Mouse (Mus musculus): ENCODE results near the gene Anapc11. TPM values are rescaled to one million over a fixed set of nuclear protein-coding genes. Genes with fewer than 3 reads are reported as not detected.

Gene Anapc11
- 67.7 TPM for polyA plus RNA-seq (2017; shearing (Covaris generic))

GRCm38 (mm10) chr11:120598283-120598989 lies at the start of gene Anapc11, which contains the start of gene Alyref:
Gene Anapc11 (plus strand): TSS chr11:120598421.
Gene Alyref (minus strand): TSS chr11:120598365.

GRCm38 (mm10) chr11:120549168-120549945 lies 48.9 kb upstream of the Anapc11 start, which contains the start of gene Mcrip1:
Gene Mcrip1 (minus strand): TSS chr11:120549727.

GRCm38 (mm10) chr11:120550810-120551440 lies 47.3 kb upstream of the Anapc11 start, which contains the start of gene Ppp1r27:
Gene Ppp1r27 (minus strand): TSS chr11:120551132.

GRCm38 (mm10) chr11:120572752-120573584 lies 25.3 kb upstream of the Anapc11 start, which contains the start of gene P4hb:
Gene P4hb (minus strand): TSS chr11:120573253.

GRCm38 (mm10) chr11:120581490-120582267 lies 16.5 kb upstream of the Anapc11 start, which contains the start of gene Arhgdia:
Gene Arhgdia (minus strand): TSS chr11:120581624.

GRCm38 (mm10) chr11:120608241-120609034 lies 10.2 kb downstream of the Anapc11 start, which contains the start of gene Npb:
Gene Npb (plus strand): TSS chr11:120608477.

GRCm38 (mm10) chr11:120617519-120618112 lies 19.4 kb downstream of the Anapc11 start, which contains the start of gene Pcyt2:
Gene Pcyt2 (minus strand): TSS chr11:120617936.

GRCm38 (mm10) chr11:120625152-120625775 lies 27.0 kb downstream of the Anapc11 start, which contains the start of gene Sirt7:
Gene Sirt7 (minus strand): TSS chr11:120625240.

GRCm38 (mm10) chr11:120633520-120634343 lies 35.5 kb downstream of the Anapc11 start, which contains the start of gene Mafg:
Gene Mafg (minus strand): TSS chr11:120633600.

GRCm38 (mm10) chr11:120643601-120643987 lies 45.4 kb downstream of the Anapc11 start, which contains the start of gene Pycr1:
Gene Pycr1 (minus strand): TSS chr11:120643769.

GRCm38 (mm10) chr11:120648001-120648476 lies 49.8 kb downstream of the Anapc11 start, which contains the start of gene Myadml2:
Gene Myadml2 (minus strand): TSS chr11:120648158.

Other genes with a start within 250 kb of the Anapc11 start
- 2,851 TPM for gene Actg1, start 249.9 kb upstream of the Anapc11 start, polyA plus RNA-seq (2017; shearing (Covaris generic))
- gene Fscn2, start 236.9 kb upstream of the Anapc11 start, polyA plus RNA-seq (2017; shearing (Covaris generic)) = 0.22 TPM
- 24.0 TPM for gene Faap100, start 219.7 kb upstream of the Anapc11 start, polyA plus RNA-seq (2017; shearing (Covaris generic))
- gene Nploc4, start 160.7 kb upstream of the Anapc11 start, polyA plus RNA-seq (2017; shearing (Covaris generic)) = 50.4 TPM
- gene Tspan10, start 155.8 kb upstream of the Anapc11 start, polyA plus RNA-seq (2017; shearing (Covaris generic)) = not detected
- 0.60 TPM for gene Pde6g, start 144.9 kb upstream of the Anapc11 start, polyA plus RNA-seq (2017; shearing (Covaris generic))
- gene Oxld1, start 140.4 kb upstream of the Anapc11 start, polyA plus RNA-seq (2017; shearing (Covaris generic)) = 3.9 TPM
- 25.7 TPM for gene Ccdc137, start 140.3 kb upstream of the Anapc11 start, polyA plus RNA-seq (2017; shearing (Covaris generic))
- gene Arl16, start 130.8 kb upstream of the Anapc11 start, polyA plus RNA-seq (2017; shearing (Covaris generic)) = 11.9 TPM
- 29.6 TPM for gene Mrpl12, start 113.8 kb upstream of the Anapc11 start, polyA plus RNA-seq (2017; shearing (Covaris generic))
- 7.6 TPM for gene Slc25a10, start 106.6 kb upstream of the Anapc11 start, polyA plus RNA-seq (2017; shearing (Covaris generic))
- not detected for gene Gcgr, start 67.7 kb upstream of the Anapc11 start, polyA plus RNA-seq (2017; shearing (Covaris generic))
- gene Mcrip1, start 48.7 kb upstream of the Anapc11 start, polyA plus RNA-seq (2017; shearing (Covaris generic)) = 59.6 TPM
- not detected for gene Ppp1r27, start 47.3 kb upstream of the Anapc11 start, polyA plus RNA-seq (2017; shearing (Covaris generic))
- 172 TPM for gene P4hb, start 25.2 kb upstream of the Anapc11 start, polyA plus RNA-seq (2017; shearing (Covaris generic))
- gene Arhgdia, start 16.8 kb upstream of the Anapc11 start, polyA plus RNA-seq (2017; shearing (Covaris generic)) = 768 TPM
- 279 TPM for gene Alyref, start 56 bp upstream of the Anapc11 start, polyA plus RNA-seq (2017; shearing (Covaris generic))
- not detected for gene Npb, start 10.1 kb downstream of the Anapc11 start, polyA plus RNA-seq (2017; shearing (Covaris generic))
- gene Pcyt2, start 19.5 kb downstream of the Anapc11 start, polyA plus RNA-seq (2017; shearing (Covaris generic)) = 135 TPM
- 155 TPM for gene Sirt7, start 26.8 kb downstream of the Anapc11 start, polyA plus RNA-seq (2017; shearing (Covaris generic))
- 31.8 TPM for gene Mafg, start 35.2 kb downstream of the Anapc11 start, polyA plus RNA-seq (2017; shearing (Covaris generic))
- 0.44 TPM for gene Pycr1, start 45.3 kb downstream of the Anapc11 start, polyA plus RNA-seq (2017; shearing (Covaris generic))
- gene Myadml2, start 49.7 kb downstream of the Anapc11 start, polyA plus RNA-seq (2017; shearing (Covaris generic)) = not detected
- not detected for gene Notum, start 62.8 kb downstream of the Anapc11 start, polyA plus RNA-seq (2017; shearing (Covaris generic))
- gene Aspscr1, start 74.6 kb downstream of the Anapc11 start, polyA plus RNA-seq (2017; shearing (Covaris generic)) = 111 TPM
- gene Cenpx, start 115.3 kb downstream of the Anapc11 start, polyA plus RNA-seq (2017; shearing (Covaris generic)) = 85.8 TPM
- gene Lrrc45, start 115.5 kb downstream of the Anapc11 start, polyA plus RNA-seq (2017; shearing (Covaris generic)) = 52.6 TPM
- not detected for gene Rac3, start 123.0 kb downstream of the Anapc11 start, polyA plus RNA-seq (2017; shearing (Covaris generic))
- gene Dcxr, start 128.9 kb downstream of the Anapc11 start, polyA plus RNA-seq (2017; shearing (Covaris generic)) = 5.4 TPM
- not detected for gene Cbr2, start 133.7 kb downstream of the Anapc11 start, polyA plus RNA-seq (2017; shearing (Covaris generic))
- gene Hmga1b, start 164.4 kb downstream of the Anapc11 start, polyA plus RNA-seq (2017; shearing (Covaris generic)) = 9.5 TPM
- gene Rfng, start 185.8 kb downstream of the Anapc11 start, polyA plus RNA-seq (2017; shearing (Covaris generic)) = 29.1 TPM
- gene Gps1, start 185.9 kb downstream of the Anapc11 start, polyA plus RNA-seq (2017; shearing (Covaris generic)) = 70.8 TPM
- gene Dus1l, start 198.0 kb downstream of the Anapc11 start, polyA plus RNA-seq (2017; shearing (Covaris generic)) = 42.8 TPM
- 39.2 TPM for gene Fasn, start 226.1 kb downstream of the Anapc11 start, polyA plus RNA-seq (2017; shearing (Covaris generic))